Mouse (Mus musculus) kidney, postnatal 36 days (tissue): ENCODE data around the gene Olfr1392.
"Not testable (repeated sequence)": the region's sequence is repeated elsewhere in the genome, so short reads cannot be mapped to it uniquely, and the experiment has no call there.

ENCODE experiments used
- DNase-seq, 2 experiments: peaks; one replicate each; pipeline ENCODE4 v3.0.0; 2021 to 2022; ENCODE audit warnings: mixed read lengths in 2 of 2

Olfr1392 gene

GRCm38 (mm10) chr11:49252048-49252447 lies 33.0 kb upstream of the Olfr1392 start:
- no peak for DNase-seq

GRCm38 (mm10) chr11:49253035-49253434 lies 32.0 kb upstream of the Olfr1392 start:
- peak in 1 of 2 experiments; percentile 56 for DNase-seq

- peak in 1 of 2 experiments; percentile 63 for DNase-seq
These were observed 25.8 kb upstream of the Olfr1392 start for GRCm38 (mm10) chr11:49259296-49259695.

- no peak for DNase-seq
These were observed 25.3 kb upstream of the Olfr1392 start for GRCm38 (mm10) chr11:49259829-49260228.

- DNase-seq: peak; percentile 92 to 95
These were observed 24.3 kb upstream of the Olfr1392 start for GRCm38 (mm10) chr11:49260598-49261312.

- peak; percentile 75 to 90 for DNase-seq
These were observed 23.7 kb upstream of the Olfr1392 start for GRCm38 (mm10) chr11:49261313-49261855.

GRCm38 (mm10) chr11:49262286-49262685 lies 22.8 kb upstream of the Olfr1392 start:
- DNase-seq: peak; percentile 53 to 61

- no peak for DNase-seq
These were observed 21.9 kb upstream of the Olfr1392 start for GRCm38 (mm10) chr11:49263149-49263548.

GRCm38 (mm10) chr11:49264081-49264480 lies 21.0 kb upstream of the Olfr1392 start:
- no peak for DNase-seq

- DNase-seq: no peak
These were observed 20.5 kb upstream of the Olfr1392 start for GRCm38 (mm10) chr11:49264622-49265021.

GRCm38 (mm10) chr11:49265101-49265500 lies 20.0 kb upstream of the Olfr1392 start:
- peak in 1 of 2 experiments; percentile 56 for DNase-seq

- DNase-seq: peak; percentile 64 to 79
These were observed 18.4 kb upstream of the Olfr1392 start for GRCm38 (mm10) chr11:49266671-49267070.

- peak in 1 of 2 experiments; percentile 26 for DNase-seq
These were observed 17.8 kb upstream of the Olfr1392 start for GRCm38 (mm10) chr11:49267316-49267715.

- peak; percentile 63 to 75 for DNase-seq
These were observed 17.0 kb upstream of the Olfr1392 start for GRCm38 (mm10) chr11:49267970-49268579.

- DNase-seq: no peak
These were observed 15.3 kb upstream of the Olfr1392 start for GRCm38 (mm10) chr11:49269761-49270160.

GRCm38 (mm10) chr11:49270368-49270767 lies 14.7 kb upstream of the Olfr1392 start:
- DNase-seq: no peak

- peak; percentile 53 to 55 for DNase-seq
These were observed 13.7 kb upstream of the Olfr1392 start for GRCm38 (mm10) chr11:49271334-49271733.

GRCm38 (mm10) chr11:49273834-49274519 lies 11.1 kb upstream of the Olfr1392 start:
- DNase-seq: no peak

GRCm38 (mm10) chr11:49278222-49278621 lies 6.9 kb upstream of the Olfr1392 start, which contains the start of gene Olfr1393:
Gene Olfr1393 (plus strand): TSS chr11:49278304.
- DNase-seq: no peak

GRCm38 (mm10) chr11:49287251-49287650 lies 2.2 kb downstream of the Olfr1392 start:
- no peak for DNase-seq

- no peak for DNase-seq
These were observed 7.7 kb downstream of the Olfr1392 start for GRCm38 (mm10) chr11:49292777-49293176.

GRCm38 (mm10) chr11:49304441-49304840 lies 19.4 kb downstream of the Olfr1392 start, which contains the start of gene Olfr10:
Gene Olfr10 (plus strand): TSS chr11:49304741.
- DNase-seq: no peak

GRCm38 (mm10) chr11:49308547-49308946 lies 23.5 kb downstream of the Olfr1392 start:
- not testable (repeated sequence) for DNase-seq
